Mouse (Mus musculus) neural tube, embryonic 11.5 days (tissue): Measurements from ENCODE around the gene Clasp2. TPM values are rescaled to one million over a fixed set of nuclear protein-coding genes. Genes with fewer than 3 reads are reported as not detected.

Source experiments
- ATAC-seq: fragments of 200-750 bp; cut with Nextera tagmentation; 2 replicates; pipeline ENCODE4 v1.8.0; 2017; ENCODE audit warnings: moderate number of reproducible peaks, mild to moderate bottlenecking, moderate TSS enrichment, moderate library complexity; ENCODE audit not compliant: insufficient read depth, low FRiP score, low TSS enrichment
- DNase-seq: peaks from one replicate; pipeline ENCODE4 v3.0.0-alpha.2; 2015; ENCODE audit warnings: low spot score
- H3K27ac ChIP-seq: fragments of 300-500 bp; sonication (generic); 2 replicates; pipeline ENCODE4 v1.5.1; 2014; ENCODE audit warnings: low read depth, mild to moderate bottlenecking, low read length
- H3K27me3 ChIP-seq: fragments of 300-500 bp; sonication (generic); 2 replicates; pipeline ENCODE4 v1.6.1; 2014; ENCODE audit warnings: mild to moderate bottlenecking, low read length, mixed read lengths; ENCODE audit not compliant: control insufficient read depth, insufficient read depth
- H3K36me3 ChIP-seq: fragments of 300-500 bp; sonication (generic); 2 replicates; pipeline ENCODE4 v1.6.1; 2014; ENCODE audit warnings: mild to moderate bottlenecking, low read length, moderate library complexity, mixed read lengths; ENCODE audit not compliant: control insufficient read depth, insufficient read depth
- H3K4me1 ChIP-seq: fragments of 300-500 bp; sonication (generic); 2 replicates; pipeline ENCODE4 v1.6.1; 2014; ENCODE audit warnings: low read length, mixed read lengths; ENCODE audit not compliant: control insufficient read depth, insufficient read depth
- H3K4me2 ChIP-seq: fragments of 300-500 bp; sonication (generic); 2 replicates; pipeline ENCODE4 v1.6.1; 2014; ENCODE audit warnings: low read depth, mild to moderate bottlenecking, moderate library complexity
- H3K4me3 ChIP-seq: fragments of 300-500 bp; sonication (generic); 2 replicates; pipeline ENCODE4 v1.5.1; 2014; ENCODE audit warnings: low read depth, low read length
- H3K9ac ChIP-seq: fragments of 300-500 bp; sonication (generic); 2 replicates; pipeline ENCODE4 v1.6.1; 2014; ENCODE audit warnings: mild to moderate bottlenecking, low read length
- H3K9me3 ChIP-seq: fragments of 300-500 bp; sonication (generic); 2 replicates; pipeline ENCODE4 v1.6.1; 2016; ENCODE audit warnings: low read length; ENCODE audit not compliant: control insufficient read depth
- WGBS: fragments of 180-500 bp; shearing (Covaris S2); extraction: QIAGEN DNeasy Blood & Tissue Kit; methylation state at CpG from one replicate; pipeline ENCODE4 v1.1.7; 2014; 5-methylcytosine and 5-hydroxymethylcytosine counted together
- polyA plus RNA-seq: library from polyadenylated mRNA; unstranded; fragments of >200 nt; fragmentation: Nextera tagmentation; extraction: Ambion mirVana; gene quantifications from 2 replicates; pipeline ENCODE4 v1.2.1, GENCODE M21; 2014

Clasp2 gene
- polyA plus RNA-seq, 1 experiment from 2014 or later: 58.0 TPM

GRCm38 (mm10) chr9:113815836-113816235 lies 74.6 kb downstream of the Clasp2 start:
- 84% methylated on average over 2 of the region's 2 CpGs for WGBS
- Histone ChIP-seq H3K4me1 (no peaks in the 10 kb centered on the region), H3K36me3 (no peaks in the 10 kb centered on the region), H3K4me2 (no peak overlapping the region), H3K4me3 (no peak overlapping the region), H3K27me3 (no peaks in the 10 kb centered on the region), H3K27ac (no peak overlapping the region), H3K9me3 (no peaks in the 10 kb centered on the region), H3K9ac (no peak overlapping the region)
- DNase-seq (no peak), ATAC-seq (no peak)

GRCm38 (mm10) chr9:113822150-113822549 lies 80.9 kb downstream of the Clasp2 start:
- Histone ChIP-seq H3K27me3 (no peaks in the 10 kb centered on the region), H3K9me3 (no peaks in the 10 kb centered on the region), H3K9ac (no peak overlapping the region), H3K27ac (no peak overlapping the region), H3K4me3 (no peak overlapping the region), H3K4me1 (no peaks in the 10 kb centered on the region), H3K36me3 (no peaks in the 10 kb centered on the region), H3K4me2 (no peak overlapping the region)
- no peak for ATAC-seq
- 80% methylated on average over 1 of the region's 1 CpGs for WGBS
- DNase-seq: no peak

GRCm38 (mm10) chr9:113828719-113829118 lies 87.4 kb downstream of the Clasp2 start:
- Histone ChIP-seq H3K4me2 (no peak overlapping the region), H3K4me1 (no peaks in the 10 kb centered on the region), H3K27me3 (no peaks in the 10 kb centered on the region), H3K9ac (no peak overlapping the region), H3K27ac (no peak overlapping the region), H3K9me3 (no peaks in the 10 kb centered on the region), H3K4me3 (no peak overlapping the region), H3K36me3 (no peaks in the 10 kb centered on the region)
- peak; percentile 23 for DNase-seq
- ATAC-seq: 0 out of 2 replicates have a peak, but pooled peaks have one; percentile 16
- 67% methylated on average over 9 of the region's 9 CpGs for WGBS

GRCm38 (mm10) chr9:113830219-113830618 lies 88.9 kb downstream of the Clasp2 start:
- Histone ChIP-seq H3K27ac (no peak overlapping the region), H3K4me1 (no peaks in the 10 kb centered on the region), H3K27me3 (no peaks in the 10 kb centered on the region), H3K9ac (no peak overlapping the region), H3K4me3 (no peak overlapping the region), H3K9me3 (no peaks in the 10 kb centered on the region), H3K4me2 (no peak overlapping the region), H3K36me3 (no peaks in the 10 kb centered on the region)
- WGBS: 87% methylated on average over 3 of the region's 3 CpGs
- ATAC-seq: no peak
- DNase-seq: no peak

- Histone ChIP-seq H3K36me3 (no peaks in the 10 kb centered on the region), H3K27ac (no peak overlapping the region), H3K27me3 (no peaks in the 10 kb centered on the region), H3K4me3 (no peak overlapping the region), H3K9ac (no peak overlapping the region), H3K4me2 (no peak overlapping the region), H3K4me1 (no peaks in the 10 kb centered on the region), H3K9me3 (no peaks in the 10 kb centered on the region)
- ATAC-seq: no peak
- 91% methylated on average over 7 of the region's 7 CpGs for WGBS
- no peak for DNase-seq
Measured at GRCm38 (mm10) chr9:113833481-113833880, 92.2 kb downstream of the Clasp2 start.

- H3K4me1 ChIP-seq: no peaks in the 10 kb centered on the region
- no peak overlapping the region for H3K4me2 ChIP-seq
- no peak for DNase-seq
- no peaks in the 10 kb centered on the region for H3K9me3 ChIP-seq
- WGBS: 94% methylated on average over 3 of the region's 4 CpGs
- no peak overlapping the region for H3K27ac ChIP-seq
- no peak overlapping the region for H3K4me3 ChIP-seq
- H3K9ac ChIP-seq: no peak overlapping the region
- no peaks in the 10 kb centered on the region for H3K27me3 ChIP-seq
- ATAC-seq: no peak
- no peaks in the 10 kb centered on the region for H3K36me3 ChIP-seq
Measured at GRCm38 (mm10) chr9:113837001-113837400, 95.7 kb downstream of the Clasp2 start.

- Histone ChIP-seq H3K4me2 (no peak overlapping the region), H3K36me3 (no peaks in the 10 kb centered on the region), H3K4me1 (no peaks in the 10 kb centered on the region), H3K27me3 (no peaks in the 10 kb centered on the region), H3K9ac (no peak overlapping the region), H3K27ac (no peak overlapping the region), H3K9me3 (no peaks in the 10 kb centered on the region), H3K4me3 (no peak overlapping the region)
- ATAC-seq (no peak), DNase-seq (no peak)
- WGBS: 95% methylated on average over 5 of the region's 5 CpGs
Measured at GRCm38 (mm10) chr9:113837461-113837860, 96.2 kb downstream of the Clasp2 start.

GRCm38 (mm10) chr9:113844029-113844428 lies 102.8 kb downstream of the Clasp2 start:
- Histone ChIP-seq H3K27ac (no peak overlapping the region), H3K9ac (no peak overlapping the region), H3K36me3 (no peaks in the 10 kb centered on the region; the same call in 1 of the 2 replicates), H3K4me3 (no peak overlapping the region), H3K4me2 (no peak overlapping the region), H3K4me1 (no peaks in the 10 kb centered on the region), H3K9me3 (no peaks in the 10 kb centered on the region), H3K27me3 (no peaks in the 10 kb centered on the region)
- DNase-seq: no peak
- WGBS: 95% methylated on average over 4 of the region's 4 CpGs
- ATAC-seq: no peak

GRCm38 (mm10) chr9:113855441-113855840 lies 114.2 kb downstream of the Clasp2 start:
- Histone ChIP-seq H3K4me3 (no peak overlapping the region), H3K27ac (no peak overlapping the region), H3K4me1 (no peaks in the 10 kb centered on the region), H3K9me3 (no peaks in the 10 kb centered on the region), H3K9ac (no peak overlapping the region), H3K27me3 (no peaks in the 10 kb centered on the region), H3K4me2 (no peak overlapping the region), H3K36me3 (no peaks in the 10 kb centered on the region; the same call in 1 of the 2 replicates)
- 90% methylated on average over 3 of the region's 3 CpGs for WGBS
- DNase-seq: no peak
- no peak for ATAC-seq
